Mouse (Mus musculus) c-Kit-positive CD71-positive TER-119-negative erythroid progenitor cells, embryonic 14.5 days (primary cell): Measurements from ENCODE around the gene Ccnk.

Experiments used
- DNase-seq: peaks from one replicate; pipeline ENCODE4 v3.0.0-alpha.2; 2013; ENCODE audit warnings: low read depth

Gene Ccnk

GRCm38 (mm10) chr12:108246759-108247500 is 67.6 kb downstream of the Ccnk start:
- DNase-seq, result no peak

- DNase-seq, result no peak
Measured at GRCm38 (mm10) chr12:108249019-108249418, 69.6 kb downstream of the Ccnk start.

GRCm38 (mm10) chr12:108249522-108249921 is 70.1 kb downstream of the Ccnk start:
- DNase-seq, result no peak

GRCm38 (mm10) chr12:108251034-108251792 is 71.8 kb downstream of the Ccnk start:
- DNase-seq, result no peak

GRCm38 (mm10) chr12:108251825-108252542 is 72.6 kb downstream of the Ccnk start:
- no peak for DNase-seq
